Mouse (Mus musculus): ENCODE measurements around the gene Zfp219.

- TF ChIP-seq CTCF (IDR thresholded peaks at IDR 0.05; ENCODE audit: control insufficient read depth, insufficient read depth, low read length) (no peak), POLR2A (IDR thresholded peaks at IDR 0.05; ENCODE audit: borderline replicate concordance, control insufficient read depth, low read depth, low read length) (no peak)
Observed at GRCm38 (mm10) chr14:51983855-51984246, 36.7 kb downstream of the Zfp219 start.

Measured in bone marrow, adult 2 months (tissue).